Mouse (Mus musculus) neural tube, embryonic 11.5 days (tissue): ENCODE measurements around the gene Lmbr1l. TPM values are rescaled to one million over a fixed set of nuclear protein-coding genes. Genes with fewer than 3 reads are reported as not detected.
"Not testable (repeated sequence)": the region's sequence is repeated elsewhere in the genome, so short reads cannot be mapped to it uniquely, and the experiment has no call there.

Source experiments
- ATAC-seq: fragments of 200-750 bp; cut with Nextera tagmentation; 2 replicates; pipeline ENCODE4 v1.8.0; 2017; ENCODE audit warnings: moderate number of reproducible peaks, mild to moderate bottlenecking, moderate TSS enrichment, moderate library complexity; ENCODE audit not compliant: insufficient read depth, low FRiP score, low TSS enrichment
- DNase-seq: peaks from one replicate; pipeline ENCODE4 v3.0.0-alpha.2; 2015; ENCODE audit warnings: low spot score
- H3K27ac ChIP-seq: fragments of 300-500 bp; sonication (generic); 2 replicates; pipeline ENCODE4 v1.5.1; 2014; ENCODE audit warnings: low read depth, mild to moderate bottlenecking, low read length
- H3K27me3 ChIP-seq: fragments of 300-500 bp; sonication (generic); 2 replicates; pipeline ENCODE4 v1.6.1; 2014; ENCODE audit warnings: mild to moderate bottlenecking, low read length, mixed read lengths; ENCODE audit not compliant: control insufficient read depth, insufficient read depth
- H3K36me3 ChIP-seq: fragments of 300-500 bp; sonication (generic); 2 replicates; pipeline ENCODE4 v1.6.1; 2014; ENCODE audit warnings: mild to moderate bottlenecking, low read length, moderate library complexity, mixed read lengths; ENCODE audit not compliant: control insufficient read depth, insufficient read depth
- H3K4me1 ChIP-seq: fragments of 300-500 bp; sonication (generic); 2 replicates; pipeline ENCODE4 v1.6.1; 2014; ENCODE audit warnings: low read length, mixed read lengths; ENCODE audit not compliant: control insufficient read depth, insufficient read depth
- H3K4me2 ChIP-seq: fragments of 300-500 bp; sonication (generic); 2 replicates; pipeline ENCODE4 v1.6.1; 2014; ENCODE audit warnings: low read depth, mild to moderate bottlenecking, moderate library complexity
- H3K4me3 ChIP-seq: fragments of 300-500 bp; sonication (generic); 2 replicates; pipeline ENCODE4 v1.5.1; 2014; ENCODE audit warnings: low read depth, low read length
- H3K9ac ChIP-seq: fragments of 300-500 bp; sonication (generic); 2 replicates; pipeline ENCODE4 v1.6.1; 2014; ENCODE audit warnings: mild to moderate bottlenecking, low read length
- H3K9me3 ChIP-seq: fragments of 300-500 bp; sonication (generic); 2 replicates; pipeline ENCODE4 v1.6.1; 2016; ENCODE audit warnings: low read length; ENCODE audit not compliant: control insufficient read depth
- WGBS: fragments of 180-500 bp; shearing (Covaris S2); extraction: QIAGEN DNeasy Blood & Tissue Kit; methylation state at CpG from one replicate; pipeline ENCODE4 v1.1.7; 2014; 5-methylcytosine and 5-hydroxymethylcytosine counted together
- polyA plus RNA-seq: library from polyadenylated mRNA; unstranded; fragments of >200 nt; fragmentation: Nextera tagmentation; extraction: Ambion mirVana; gene quantifications from 2 replicates; pipeline ENCODE4 v1.2.1, GENCODE M21; 2014

Gene Lmbr1l
- polyA plus RNA-seq, 1 experiment from 2014 or later, result 8.9 TPM

- ATAC-seq, result no peak
- Histone ChIP-seq H3K27ac (peak overlapping the region; percentile 29; the same call in 1 of the 2 replicates), H3K9ac (no peak overlapping the region), H3K4me3 (no peak overlapping the region), H3K27me3 (no peaks in the 10 kb centered on the region), H3K4me1 (no peaks in the 10 kb centered on the region), H3K9me3 (no peaks in the 10 kb centered on the region), H3K36me3 (no peaks in the 10 kb centered on the region), H3K4me2 (no peak overlapping the region)
- no peak for DNase-seq
- WGBS, result 51% methylated on average over 3 of the region's 3 CpGs
Measured at GRCm38 (mm10) chr15:98947884-98948283, 29.9 kb upstream of the Lmbr1l start.

DNA sequence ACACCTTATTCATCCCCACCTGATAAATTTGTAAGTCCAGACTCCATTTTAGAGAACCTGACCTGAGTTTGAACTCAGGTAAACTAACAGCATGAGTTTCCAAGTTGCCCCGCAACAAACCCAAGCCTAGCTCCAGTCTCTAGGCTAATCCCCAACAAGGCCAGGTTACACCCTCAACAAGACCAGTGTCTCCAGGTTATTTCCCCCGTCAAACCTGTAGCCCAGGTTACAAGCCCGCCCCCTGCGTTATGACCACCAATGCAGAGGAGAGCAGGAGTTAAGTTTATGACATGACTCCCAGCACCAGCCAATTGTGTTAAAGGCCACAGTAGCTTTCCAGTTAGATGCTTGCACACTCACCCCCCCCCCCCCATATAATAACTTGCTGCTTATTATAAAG is 25.1 kb upstream of the Lmbr1l start:
- H3K4me3 ChIP-seq, result no peak overlapping the region
- H3K9me3 ChIP-seq, result no peaks in the 10 kb centered on the region
- no peaks in the 10 kb centered on the region for H3K36me3 ChIP-seq
- DNase-seq, result no peak
- no peaks in the 10 kb centered on the region for H3K27me3 ChIP-seq
- no peaks in the 10 kb centered on the region for H3K4me1 ChIP-seq
- no peak overlapping the region for H3K27ac ChIP-seq
- WGBS, result 76% methylated on average over 4 of the region's 4 CpGs
- no peak overlapping the region for H3K4me2 ChIP-seq
- no peak overlapping the region for H3K9ac ChIP-seq
- ATAC-seq, result no peak

GRCm38 (mm10) chr15:98942081-98942480 is 24.1 kb upstream of the Lmbr1l start:
- whole genome bisulfite sequencing, result 84% methylated on average over 4 of the region's 4 CpGs
- no peak for ATAC-seq
- Histone ChIP-seq H3K36me3 (no peaks in the 10 kb centered on the region), H3K4me2 (no peak overlapping the region), H3K9ac (no peak overlapping the region), H3K4me3 (no peak overlapping the region), H3K4me1 (no peaks in the 10 kb centered on the region), H3K27ac (no peak overlapping the region), H3K9me3 (no peaks in the 10 kb centered on the region), H3K27me3 (no peaks in the 10 kb centered on the region)
- no peak for DNase-seq

GRCm38 (mm10) chr15:98941539-98941938 is 23.5 kb upstream of the Lmbr1l start:
- Histone ChIP-seq H3K27ac (no peak overlapping the region), H3K36me3 (no peaks in the 10 kb centered on the region), H3K27me3 (no peaks in the 10 kb centered on the region), H3K4me1 (no peaks in the 10 kb centered on the region), H3K9me3 (no peaks in the 10 kb centered on the region), H3K4me2 (no peak overlapping the region), H3K9ac (no peak overlapping the region), H3K4me3 (no peak overlapping the region)
- ATAC-seq, result no peak
- no peak for DNase-seq
- 79% methylated on average over 2 of the region's 2 CpGs for WGBS

GRCm38 (mm10) chr15:98940816-98941215 is 22.8 kb upstream of the Lmbr1l start:
- Histone ChIP-seq H3K9me3 (no peaks in the 10 kb centered on the region), H3K4me2 (no peak overlapping the region), H3K4me3 (no peak overlapping the region), H3K36me3 (no peaks in the 10 kb centered on the region), H3K4me1 (no peaks in the 10 kb centered on the region), H3K27me3 (no peaks in the 10 kb centered on the region), H3K9ac (no peak overlapping the region), H3K27ac (no peak overlapping the region)
- ATAC-seq (no peak), DNase-seq (no peak)
- WGBS, result 76% methylated on average over 10 of the region's 10 CpGs

DNA sequence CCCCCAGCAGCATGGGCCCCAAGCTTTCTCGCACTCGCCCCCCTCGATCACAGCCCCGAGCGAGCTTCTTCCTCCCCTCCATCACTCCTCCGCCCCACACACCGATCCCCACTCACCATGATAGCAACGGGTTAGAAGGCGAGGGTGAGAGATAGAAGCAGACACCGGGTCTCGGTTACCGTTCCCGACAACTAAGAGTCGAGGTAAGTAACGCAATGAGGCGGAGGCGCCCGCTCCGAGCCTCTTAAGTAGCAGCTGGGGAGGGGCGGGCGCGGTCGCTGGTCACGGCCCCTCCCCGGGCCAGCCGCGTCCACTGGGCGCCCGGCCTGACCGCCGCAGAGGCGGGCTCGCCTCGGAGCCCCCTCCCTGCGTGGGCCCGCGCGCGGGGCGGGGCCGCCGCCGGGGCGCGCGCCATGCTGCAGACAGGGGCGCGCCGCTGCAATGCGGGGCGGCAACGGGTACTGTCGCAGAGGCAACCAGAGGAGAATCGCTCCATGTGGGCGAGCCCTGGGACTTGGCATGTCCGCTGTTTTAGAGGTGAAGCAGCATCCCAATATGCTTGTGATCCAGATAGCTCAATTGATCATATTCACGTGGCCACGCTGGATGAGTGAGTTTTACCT is 16.3 kb upstream of the Lmbr1l start, which contains the start of gene Tuba1b:
Gene Tuba1b (minus strand): TSS at position 349 of the 623 bp plus-strand sequence.
- peak within 1 kb of the TSS; percentile 74 for H3K4me3 ChIP-seq
- H3K9ac ChIP-seq, result peak within 1 kb of the TSS; percentile 93
- no peaks in the 10 kb centered on the region for H3K36me3 ChIP-seq
- no peaks in the 10 kb centered on the region for H3K27me3 ChIP-seq
- under 1% methylated on average over 57 of the region's 58 CpGs for WGBS
- peak within 1 kb of the TSS; percentile 94 for H3K4me2 ChIP-seq
- DNase-seq, result peak; percentile 95
- no peaks in the 10 kb centered on the region for H3K9me3 ChIP-seq
- H3K4me1 ChIP-seq, result peaks cover 9% of the 10 kb centered on the region
- peak within 1 kb of the TSS; percentile 96 for H3K27ac ChIP-seq
- ATAC-seq, result peak; percentile 89

DNA sequence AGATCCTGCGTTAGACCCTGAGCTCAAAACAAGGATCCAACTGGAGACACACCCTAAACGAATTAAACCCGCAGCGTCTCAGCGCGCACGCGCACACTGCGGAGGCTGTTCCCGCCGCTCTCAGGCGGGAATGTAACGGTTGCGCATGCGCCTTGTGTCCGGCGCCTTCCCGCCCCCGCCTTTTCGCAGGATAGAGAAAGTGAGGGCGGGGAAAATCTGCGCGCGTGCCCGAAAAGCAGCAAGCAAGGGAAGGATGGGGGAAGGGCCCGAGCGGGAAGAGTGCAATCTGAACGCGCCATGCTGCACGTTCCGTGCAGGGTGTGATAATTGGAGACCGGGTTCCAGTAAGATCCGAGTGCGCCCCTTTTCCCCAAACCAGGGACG is 15.8 kb upstream of the Lmbr1l start:
- ATAC-seq (peak; percentile 82), DNase-seq (peak; percentile 99)
- Histone ChIP-seq H3K9ac (peak overlapping the region; percentile 93), H3K4me3 (peak overlapping the region; percentile 74), H3K36me3 (no peaks in the 10 kb centered on the region), H3K9me3 (no peaks in the 10 kb centered on the region), H3K4me1 (peaks cover 9% of the 10 kb centered on the region), H3K27me3 (no peaks in the 10 kb centered on the region), H3K27ac (peak overlapping the region; percentile 96), H3K4me2 (peak overlapping the region; percentile 94)
- WGBS, result under 1% methylated on average over 35 of the region's 35 CpGs

DNA sequence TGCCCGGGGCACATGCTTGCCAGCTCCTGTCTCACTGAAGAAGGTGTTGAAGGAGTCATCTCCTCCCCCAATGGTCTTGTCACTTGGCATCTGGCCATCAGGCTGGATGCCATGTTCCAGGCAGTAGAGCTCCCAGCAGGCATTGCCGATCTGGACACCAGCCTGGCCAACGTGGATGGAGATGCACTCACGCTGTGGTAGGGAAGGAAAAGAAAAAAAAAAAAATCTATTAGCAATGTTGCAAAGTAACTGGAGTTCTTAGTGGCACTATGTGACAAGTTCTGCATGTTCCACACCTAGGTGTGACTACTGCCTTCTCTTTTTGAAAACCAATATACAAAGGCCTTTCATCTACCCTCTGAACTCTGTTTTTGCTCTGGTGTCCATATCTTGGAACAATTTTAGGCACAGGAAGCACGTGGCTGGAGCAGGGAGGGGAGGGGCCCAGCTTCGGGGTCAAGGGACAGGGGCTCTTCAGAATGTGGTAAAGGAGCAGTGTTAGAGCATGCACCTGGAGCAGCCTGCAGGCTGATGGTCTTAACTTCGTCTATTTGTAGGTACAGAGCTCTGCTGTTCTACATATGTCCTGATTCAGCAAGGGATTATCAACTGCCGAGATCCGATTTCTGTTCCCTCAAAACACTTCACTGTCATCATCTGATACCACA is 15.1 kb upstream of the Lmbr1l start:
- not testable (repeated sequence) for ATAC-seq, H3K9me3 ChIP-seq, H3K27ac ChIP-seq, H3K36me3 ChIP-seq, DNase-seq, H3K4me1 ChIP-seq, H3K27me3 ChIP-seq
- 19% methylated on average over 7 of the region's 9 CpGs for WGBS
- Histone ChIP-seq H3K4me2 (peak overlapping the region; percentile 94), H3K4me3 (peak overlapping the region; percentile 74), H3K9ac (peak overlapping the region; percentile 93)

DNA sequence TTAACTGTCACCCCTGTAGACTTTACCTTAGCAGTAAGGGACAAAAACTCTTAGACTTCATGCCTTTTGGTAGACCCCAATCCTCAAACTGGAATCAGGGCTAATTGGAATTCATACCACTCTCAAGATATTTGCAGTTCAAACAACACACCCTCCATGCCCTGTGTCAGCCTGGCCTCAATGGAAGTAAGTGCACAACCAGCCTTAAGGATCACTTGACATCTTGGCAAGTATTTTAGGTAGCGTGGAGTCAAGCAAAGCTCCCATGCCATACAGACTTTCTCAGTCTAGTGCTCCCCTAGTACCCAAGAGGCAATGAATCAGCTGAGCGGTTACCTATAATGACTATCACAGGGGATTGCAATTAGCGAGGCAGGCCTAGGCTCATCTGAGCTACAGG is 13.0 kb upstream of the Lmbr1l start:
- Histone ChIP-seq H3K4me1 (peaks cover 9% of the 10 kb centered on the region), H3K4me2 (no peak overlapping the region), H3K4me3 (no peak overlapping the region), H3K27me3 (no peaks in the 10 kb centered on the region), H3K9ac (no peak overlapping the region), H3K27ac (no peak overlapping the region), H3K36me3 (no peaks in the 10 kb centered on the region), H3K9me3 (no peaks in the 10 kb centered on the region)
- WGBS, result 83% methylated on average over 3 of the region's 3 CpGs
- no peak for DNase-seq
- ATAC-seq, result no peak
